Mouse (Mus musculus): ENCODE results near the gene Rab39.

DNA sequence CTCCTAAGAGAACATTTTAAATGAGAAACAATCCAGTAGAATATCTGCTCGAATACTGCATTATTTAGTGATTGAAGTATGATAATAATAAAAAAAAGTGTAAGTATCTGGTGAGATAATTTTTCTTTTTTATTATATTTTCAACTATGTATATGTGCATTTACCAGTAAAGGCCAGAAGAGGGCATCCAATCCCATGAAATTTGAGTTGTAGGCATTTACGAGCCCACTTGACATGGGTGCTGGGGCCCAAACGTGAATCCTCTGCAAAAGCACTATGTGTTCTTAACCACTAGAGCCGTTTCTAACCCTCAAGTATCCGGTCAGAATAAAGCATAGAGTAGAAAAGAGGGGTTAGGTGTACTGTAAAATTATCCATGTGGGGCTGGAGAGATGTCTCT lies 44.9 kb upstream of the Rab39 start:
- no peak for TF ChIP-seq POLR2A (IDR thresholded peaks at IDR 0.05; ENCODE audit: insufficient read length, low read depth)
- no peak for TF ChIP-seq MAX (IDR thresholded peaks at IDR 0.05; ENCODE audit: low read depth)

Measured in myocyte (in vitro differentiated cells).